Mouse (Mus musculus): ENCODE measurements around the gene Nit1.
"Not testable (repeated sequence)": the region's sequence is repeated elsewhere in the genome, so short reads cannot be mapped to it uniquely, and the experiment has no call there.

Nit1 gene

DNA sequence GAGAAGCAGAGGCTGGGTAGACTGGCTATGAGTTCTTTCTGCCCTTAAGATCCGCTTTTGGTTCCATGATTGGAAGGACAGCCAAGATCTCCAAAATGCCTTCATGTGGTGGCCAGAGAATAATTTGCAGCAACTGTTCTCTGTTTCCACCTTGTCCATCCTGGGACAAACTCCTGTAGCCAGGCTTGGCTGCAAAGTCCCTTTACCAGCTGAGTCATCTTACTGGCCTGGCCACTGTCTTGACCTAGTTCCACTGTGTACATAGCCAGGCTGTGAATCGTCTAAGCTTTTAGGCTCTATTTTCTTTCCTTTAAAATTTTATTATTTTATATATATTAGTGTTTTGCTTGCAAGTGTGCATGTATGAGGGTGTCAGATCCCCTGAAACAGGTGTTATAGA, 3.8 kb upstream of the Nit1 start:
- no peak for DNase-seq

- DNase-seq, result peak in 1 of 2 experiments; percentile 59
These were observed 3.2 kb upstream of the Nit1 start for GRCm38 (mm10) chr1:171348665-171349064.

DNA sequence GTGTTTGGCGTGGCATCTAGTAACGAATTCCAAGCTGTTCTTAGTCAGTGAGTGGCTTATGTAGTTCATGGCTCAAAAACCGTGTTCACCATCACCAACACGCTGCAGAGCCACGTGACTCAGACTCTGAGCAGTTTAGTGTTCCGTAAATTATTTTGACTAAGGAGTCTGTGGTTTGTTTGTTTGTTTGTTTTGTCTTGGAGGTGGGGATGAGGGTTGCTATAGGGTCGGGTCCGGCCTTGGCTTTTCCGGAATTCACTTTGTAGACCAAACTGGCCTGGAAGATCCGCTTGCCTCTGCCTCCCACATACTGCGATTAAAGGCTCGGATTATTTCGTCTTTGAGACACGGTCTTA, 627 bp upstream of the Nit1 start:
- no peak for DNase-seq

GRCm38 (mm10) chr1:171344715-171345114, 731 bp downstream of the Nit1 start:
- DNase-seq, result peak in 1 of 2 experiments; percentile 36

GRCm38 (mm10) chr1:171343922-171344677, 1.3 kb downstream of the Nit1 start:
- DNase-seq, result peak; percentile 27 to 28

DNA sequence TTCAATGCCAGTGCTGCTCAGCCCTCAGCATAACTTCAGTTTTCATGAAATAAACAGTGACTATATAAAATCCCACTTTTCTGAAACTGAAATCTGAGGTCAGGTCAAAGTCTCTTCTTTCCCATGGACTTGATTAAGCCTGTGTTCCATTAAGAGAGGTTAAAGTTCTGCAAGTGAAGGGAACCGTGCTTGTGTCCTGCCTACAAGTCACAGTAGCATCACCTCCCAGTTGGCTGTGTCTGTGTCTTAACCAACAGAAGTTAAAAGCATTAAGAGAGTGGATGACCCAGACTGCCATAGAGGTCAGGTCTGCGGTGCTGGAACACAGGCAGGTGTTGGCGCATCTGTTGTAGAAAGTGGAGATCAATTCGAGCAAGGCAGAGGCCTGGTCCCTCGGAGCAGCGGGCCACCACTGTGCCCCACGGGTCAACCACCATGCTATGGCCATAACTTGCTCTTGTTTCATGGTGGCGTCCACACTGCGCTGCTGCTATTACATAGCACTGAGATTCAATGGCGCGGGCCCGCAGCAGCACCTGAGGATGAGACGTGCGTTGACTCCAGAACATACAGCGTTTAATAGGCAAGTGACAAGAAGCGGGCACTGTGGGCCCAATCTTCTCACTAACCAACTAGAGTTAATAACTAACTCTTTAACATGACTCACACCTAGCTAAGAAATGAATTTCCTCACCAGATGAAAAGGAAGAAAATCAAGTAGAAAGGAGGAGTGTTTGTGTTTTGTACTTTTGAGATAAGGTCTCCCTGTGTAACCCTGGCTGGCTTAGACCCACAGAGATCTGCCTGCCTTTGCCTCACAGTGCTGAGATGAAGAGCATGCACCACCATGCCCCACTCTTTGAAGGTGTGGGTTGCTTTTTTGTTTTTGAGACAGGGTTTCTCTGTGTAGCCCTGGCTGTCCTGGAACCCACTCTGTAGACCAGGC, 2.9 kb downstream of the Nit1 start:
- no peak for DNase-seq

GRCm38 (mm10) chr1:171330216-171330560, 15.3 kb downstream of the Nit1 start:
- DNase-seq, result no peak

GRCm38 (mm10) chr1:171329433-171330215, 15.8 kb downstream of the Nit1 start:
- DNase-seq, result peak; percentile 90 to 93

DNA sequence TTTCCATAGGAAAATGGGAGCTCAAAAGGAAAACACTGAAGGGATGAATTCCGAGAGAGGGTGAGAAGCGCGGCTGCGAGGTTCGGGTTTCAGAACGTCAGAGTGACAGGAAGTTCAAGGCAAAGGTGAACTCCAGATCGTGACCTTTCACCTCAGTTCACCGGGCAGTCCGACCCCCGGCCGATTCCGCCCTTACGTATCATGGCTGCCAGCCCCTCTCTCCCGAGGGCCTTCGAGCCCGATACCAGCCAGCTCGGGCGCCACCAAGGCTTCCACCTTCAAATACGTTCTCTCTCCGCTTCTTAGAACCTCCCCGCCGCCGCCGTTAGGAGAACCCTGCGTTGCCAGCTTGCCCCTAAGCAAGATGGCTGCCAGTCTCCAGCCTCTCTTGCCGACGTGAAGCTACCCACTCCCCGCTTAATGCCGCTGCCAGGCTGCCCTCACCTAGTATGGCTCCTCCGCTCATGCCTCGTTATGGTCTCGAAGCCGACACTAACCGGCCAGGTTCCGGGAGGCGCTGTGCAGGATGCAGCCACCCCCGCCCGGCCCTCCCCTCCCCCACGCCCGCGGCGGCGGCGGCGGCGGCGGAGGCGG, 16.5 kb downstream of the Nit1 start, which contains the start of gene Dedd:
TSS of gene Dedd (plus strand) at position 307 of the 594 bp plus-strand sequence.
- peak; percentile 93 to 95 for DNase-seq

DNA sequence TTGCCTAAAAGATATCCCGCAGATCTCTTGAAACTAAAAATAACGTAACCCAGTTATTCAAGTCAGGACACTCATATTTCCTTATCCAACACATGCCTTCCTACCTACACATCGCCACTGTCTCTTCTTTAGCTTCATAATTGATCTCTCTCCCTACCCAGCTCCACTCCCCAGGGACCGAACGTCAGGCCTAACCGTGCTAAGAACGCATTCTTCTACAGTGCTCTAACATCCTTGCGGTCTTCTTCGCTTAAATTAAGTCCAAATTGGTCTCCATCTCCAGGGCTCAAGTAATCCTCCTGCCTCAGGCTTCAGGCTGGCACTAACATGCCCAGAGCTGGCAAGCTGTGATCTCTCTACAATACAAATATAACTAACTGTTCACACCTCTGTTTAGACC, 17.2 kb downstream of the Nit1 start:
- DNase-seq, result peak; percentile 55 to 59

GRCm38 (mm10) chr1:171326588-171326987, 18.9 kb downstream of the Nit1 start:
- not testable (repeated sequence) for DNase-seq

GRCm38 (mm10) chr1:171325571-171325970, 19.9 kb downstream of the Nit1 start:
- no peak for DNase-seq

GRCm38 (mm10) chr1:171322012-171322411, 23.4 kb downstream of the Nit1 start:
- DNase-seq, result no peak

GRCm38 (mm10) chr1:171321415-171321814, 24.0 kb downstream of the Nit1 start:
- DNase-seq, result peak; percentile 49 to 70

DNA sequence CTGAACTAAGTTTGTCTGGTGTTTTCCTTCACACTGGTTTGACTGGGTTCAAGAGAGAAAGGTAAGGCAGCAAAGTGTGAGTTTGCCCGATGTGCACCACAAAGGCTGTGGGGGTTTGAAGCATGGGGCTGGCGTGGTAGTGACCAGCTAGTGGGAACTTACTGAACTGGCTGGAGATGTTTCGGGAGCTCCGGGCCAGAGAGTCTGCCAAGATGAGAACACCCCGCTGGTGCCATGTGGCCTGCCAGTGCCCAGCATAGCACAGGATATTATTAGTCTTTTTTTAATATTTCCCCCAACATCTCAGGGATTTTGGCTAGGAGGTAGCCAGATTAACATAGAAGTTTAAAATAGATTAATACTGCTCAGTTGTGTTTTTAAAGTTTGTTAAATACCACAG, 25.3 kb downstream of the Nit1 start:
- DNase-seq, result peak; percentile 76 to 85

GRCm38 (mm10) chr1:171319748-171320147, 25.7 kb downstream of the Nit1 start:
- peak in 1 of 2 experiments; percentile 40 for DNase-seq

DNA sequence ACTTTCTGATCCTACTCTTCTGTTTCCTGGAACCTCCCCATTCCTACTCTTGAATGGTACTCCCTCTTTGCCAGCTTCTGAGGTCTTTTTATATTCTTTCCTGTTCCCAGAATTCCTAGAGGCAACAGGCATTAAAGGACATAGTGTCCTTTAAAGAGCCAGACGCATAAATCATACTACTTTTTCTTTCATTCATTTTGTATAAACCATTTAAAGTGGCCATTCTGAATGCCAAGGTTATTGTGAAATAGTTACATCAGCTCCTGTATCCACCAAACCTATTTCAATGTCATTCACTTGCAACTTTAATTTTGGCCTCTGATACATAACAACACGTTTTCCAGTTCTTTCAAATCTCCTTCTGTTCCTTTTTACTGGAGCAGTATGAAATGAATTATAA, 36.1 kb downstream of the Nit1 start:
- DNase-seq, result no peak

DNA sequence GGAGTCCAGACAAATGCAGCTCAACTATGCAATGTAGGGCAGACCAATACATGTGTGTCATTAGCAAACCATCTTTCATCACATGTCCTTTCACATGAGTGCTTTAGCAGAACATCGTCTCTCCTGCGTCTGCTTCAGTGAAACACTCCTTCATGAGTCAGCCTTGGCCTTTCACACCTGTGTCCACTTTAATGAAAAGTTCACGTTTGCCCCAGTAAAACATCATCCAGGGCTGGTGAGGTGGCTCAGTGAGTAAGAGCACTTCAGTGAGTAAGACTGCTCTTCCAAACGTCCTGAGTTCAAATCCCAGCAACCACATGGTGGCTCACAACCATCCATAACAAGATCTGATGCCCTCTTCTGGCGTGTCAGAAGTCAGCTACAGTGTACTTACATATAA, 39.3 kb downstream of the Nit1 start:
- not testable (repeated sequence) for DNase-seq

DNA sequence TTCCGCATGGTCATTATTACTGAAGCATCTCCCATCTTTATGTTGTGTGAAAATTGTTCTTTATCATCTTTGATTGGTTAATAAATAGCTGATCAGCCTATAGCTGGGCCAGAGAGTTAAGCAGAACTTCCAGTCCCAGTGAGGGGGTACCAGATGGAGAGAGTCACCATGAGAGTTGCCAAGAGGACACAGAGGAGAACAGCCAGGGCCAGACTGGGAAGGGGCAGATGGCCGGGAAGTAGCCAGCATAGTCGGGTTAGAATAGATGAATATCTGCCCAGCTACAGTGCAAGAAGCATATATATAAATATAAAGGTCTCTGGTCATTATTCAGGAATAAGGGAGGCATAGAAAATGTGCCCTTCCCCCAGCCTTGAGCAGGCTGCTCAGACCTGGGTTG, 47.2 kb downstream of the Nit1 start:
- peak in 1 of 2 experiments; percentile 53 for DNase-seq

- no peak for DNase-seq
These were observed 50.4 kb downstream of the Nit1 start for GRCm38 (mm10) chr1:171295063-171295402.

DNA sequence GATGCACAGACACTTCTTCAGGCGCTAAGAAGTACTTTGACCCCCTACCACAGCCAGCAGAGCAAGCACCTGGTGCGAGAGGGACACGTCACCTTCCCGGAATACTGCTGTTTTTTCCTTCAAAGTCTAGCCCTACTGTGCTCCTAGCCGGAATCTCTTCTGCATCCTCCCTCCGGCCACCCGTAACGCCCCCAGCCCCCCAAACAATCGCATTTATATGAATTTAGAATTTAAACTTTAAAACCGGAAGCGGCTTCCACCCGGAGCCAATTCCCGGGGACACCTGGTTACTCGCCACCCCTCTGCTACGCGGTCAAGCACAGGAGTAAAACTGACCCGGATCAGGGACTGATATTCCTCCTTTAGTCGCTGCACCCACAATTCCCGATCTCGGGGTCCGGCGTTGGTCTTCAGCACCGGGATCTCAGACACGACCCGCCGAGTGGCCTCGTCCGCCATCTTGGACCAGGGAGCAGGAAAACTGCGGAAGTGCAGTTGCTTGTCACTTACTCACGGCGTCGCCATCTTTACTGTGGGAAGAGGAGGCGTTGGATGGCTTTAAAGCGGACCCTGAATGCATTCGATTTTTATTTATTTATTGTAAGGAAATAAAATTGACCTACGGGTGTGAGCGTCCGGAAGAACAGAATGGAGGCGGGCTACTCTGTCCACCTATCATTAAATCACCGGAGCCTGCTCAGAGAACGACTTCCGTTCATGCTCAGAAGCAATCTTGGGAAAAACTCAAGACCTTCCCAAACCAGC, 51.0 kb downstream of the Nit1 start, which contains the start of gene Ufc1:
TSS of gene Ufc1 (minus strand) at position 727 of the 765 bp plus-strand sequence.
- DNase-seq, result peak; percentile 87 to 89

- DNase-seq, result no peak
These were observed 51.5 kb downstream of the Nit1 start for GRCm38 (mm10) chr1:171293906-171294297.
